Mouse (Mus musculus): ENCODE measurements around the gene Atxn7l1. TPM values are rescaled to one million over a fixed set of nuclear protein-coding genes. Genes with fewer than 3 reads are reported as not detected.
A peak's percentile ranks its signal among the peaks of the same experiment; 100 is the strongest.

The Atxn7l1 gene
- polyA plus RNA-seq, 1 experiment from 2014 or later, result 25.7 TPM

- 62% methylated on average over 8 of the region's 8 CpGs for WGBS
- no peaks in the 10 kb centered on the region; the same call in 1 of the 2 replicates for H3K27me3 ChIP-seq (ENCODE audit: control insufficient read depth, insufficient read depth, low read length)
- H3K9me3 ChIP-seq (ENCODE audit: control insufficient read depth, low read length), result no peaks in the 10 kb centered on the region
- no peak overlapping the region for H3K4me3 ChIP-seq (replicated peaks; ENCODE audit: low read length)
- no peak overlapping the region for H3K27ac ChIP-seq
- H3K4me1 ChIP-seq (replicated peaks; ENCODE audit: control insufficient read depth, insufficient read depth, low read length), result peaks cover 18% of the 10 kb centered on the region
- DNase-seq (ENCODE audit: low spot score) (no peak), ATAC-seq (ENCODE audit: low FRiP score) (no peak)
- H3K4me2 ChIP-seq (replicated peaks), result no peak overlapping the region
- H3K36me3 ChIP-seq (replicated peaks; ENCODE audit: control insufficient read depth, insufficient read depth), result no peaks in the 10 kb centered on the region
- H3K9ac ChIP-seq, result no peak overlapping the region
Observed at GRCm38 (mm10) chr12:33144456-33144855, 3.0 kb upstream of the Atxn7l1 start.

DNA sequence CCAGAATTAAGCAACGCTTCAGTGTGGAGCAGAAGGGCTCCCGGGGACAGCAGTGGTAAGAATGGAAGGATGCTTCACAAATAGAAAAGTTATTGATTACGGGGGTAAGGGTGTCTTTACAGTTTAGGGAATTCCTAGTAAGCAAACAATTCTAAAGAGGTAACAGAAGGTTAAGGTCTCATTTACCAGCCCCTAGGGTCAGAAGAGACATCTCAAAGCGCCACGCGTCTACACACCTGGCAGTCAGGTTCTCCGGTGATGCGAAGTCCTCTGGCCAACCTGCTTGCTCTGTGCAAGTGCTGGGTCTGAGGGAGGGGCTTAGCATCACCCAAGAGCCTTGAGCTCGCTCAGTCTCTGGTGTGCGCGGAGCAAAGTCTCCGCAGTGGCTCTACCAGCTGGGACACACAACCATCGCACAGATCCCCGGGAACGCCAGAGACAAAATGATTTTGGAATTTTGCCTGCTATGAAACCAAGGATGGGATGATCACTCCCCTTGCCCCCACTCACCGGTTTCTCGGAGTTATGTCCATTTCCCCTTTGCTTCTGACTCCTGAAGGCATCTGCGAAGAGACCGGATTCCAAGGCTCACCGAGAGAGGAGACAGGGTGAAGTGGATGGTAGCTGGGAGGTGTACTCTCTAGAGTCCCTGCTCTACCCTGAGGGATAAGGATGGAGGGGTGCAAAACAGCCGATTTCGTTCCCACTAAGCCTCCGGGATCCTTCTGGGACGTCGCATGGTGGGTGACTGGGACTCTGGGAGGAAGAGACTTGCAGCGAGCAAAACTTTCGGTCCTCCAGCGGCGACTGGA lies 665 bp upstream of the Atxn7l1 start:
- Histone ChIP-seq H3K27me3 (ENCODE audit: control insufficient read depth, insufficient read depth, low read length) (no peaks in the 10 kb centered on the region; the same call in 1 of the 2 replicates), H3K4me2 (replicated peaks) (peak overlapping the region; percentile 93), H3K9ac (peak overlapping the region; percentile 68), H3K4me3 (replicated peaks; ENCODE audit: low read length) (peak overlapping the region; percentile 69), H3K27ac (no peak overlapping the region; the same call in 1 of the 2 replicates), H3K4me1 (replicated peaks; ENCODE audit: control insufficient read depth, insufficient read depth, low read length) (peaks cover 22% of the 10 kb centered on the region), H3K9me3 (ENCODE audit: control insufficient read depth, low read length) (no peaks in the 10 kb centered on the region), H3K36me3 (replicated peaks; ENCODE audit: control insufficient read depth, insufficient read depth) (no peaks in the 10 kb centered on the region)
- peak; percentile 56 for ATAC-seq (ENCODE audit: low FRiP score)
- 5% methylated on average over 29 of the region's 29 CpGs for WGBS
- peak; percentile 39 for DNase-seq (ENCODE audit: low spot score)

DNA sequence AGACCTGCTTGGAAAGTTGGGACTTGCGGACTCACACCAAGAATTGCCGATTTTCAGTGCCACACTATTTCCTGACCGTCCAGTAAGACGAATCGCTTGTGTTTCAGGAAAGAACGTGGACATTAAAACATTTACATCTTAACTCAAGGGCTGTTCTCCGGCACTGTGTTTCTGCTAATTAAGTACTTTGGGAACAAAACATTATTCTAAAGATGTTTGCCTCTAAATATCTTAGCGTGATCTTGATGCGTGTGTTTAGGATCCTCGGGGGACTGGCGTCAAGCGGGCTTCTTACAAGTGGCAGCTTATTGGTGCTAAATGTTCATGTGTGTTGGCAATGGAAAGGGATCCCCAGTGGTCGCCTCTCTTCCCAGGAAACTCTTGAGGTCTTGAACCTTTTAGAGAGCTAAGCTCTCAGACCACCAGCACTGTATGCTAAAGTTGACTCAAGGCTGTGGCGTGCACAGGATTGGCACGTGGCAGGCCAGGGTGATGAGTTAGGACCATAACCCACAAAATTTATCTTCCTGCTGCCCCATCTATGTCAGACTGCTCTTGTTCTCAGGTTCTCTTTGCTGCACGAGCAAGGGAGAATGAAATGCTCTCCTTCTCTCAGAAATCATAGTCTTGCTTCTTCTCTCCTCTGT lies 2.2 kb downstream of the Atxn7l1 start:
- no peak overlapping the region for H3K4me3 ChIP-seq (replicated peaks; ENCODE audit: low read length)
- H3K27me3 ChIP-seq (ENCODE audit: control insufficient read depth, insufficient read depth, low read length), result no peaks in the 10 kb centered on the region; the same call in 1 of the 2 replicates
- H3K9me3 ChIP-seq (ENCODE audit: control insufficient read depth, low read length), result no peaks in the 10 kb centered on the region
- peaks cover 22% of the 10 kb centered on the region for H3K4me1 ChIP-seq (replicated peaks; ENCODE audit: control insufficient read depth, insufficient read depth, low read length)
- 93% methylated on average over 16 of the region's 16 CpGs for WGBS
- no peak overlapping the region for H3K27ac ChIP-seq
- DNase-seq (ENCODE audit: low spot score) (no peak), ATAC-seq (ENCODE audit: low FRiP score) (no peak)
- peak overlapping the region; percentile 93; the same call in 1 of the 2 replicates for H3K4me2 ChIP-seq (replicated peaks)
- no peaks in the 10 kb centered on the region for H3K36me3 ChIP-seq (replicated peaks; ENCODE audit: control insufficient read depth, insufficient read depth)
- no peak overlapping the region for H3K9ac ChIP-seq

- H3K4me2 ChIP-seq (replicated peaks), result no peak overlapping the region
- WGBS, result 90% methylated on average over 7 of the region's 7 CpGs
- no peaks in the 10 kb centered on the region; the same call in none of the 2 replicates for H3K36me3 ChIP-seq (replicated peaks; ENCODE audit: control insufficient read depth, insufficient read depth)
- H3K27me3 ChIP-seq (ENCODE audit: control insufficient read depth, insufficient read depth, low read length), result no peaks in the 10 kb centered on the region
- H3K4me1 ChIP-seq (replicated peaks; ENCODE audit: control insufficient read depth, insufficient read depth, low read length), result peaks cover 27% of the 10 kb centered on the region
- no peaks in the 10 kb centered on the region for H3K9me3 ChIP-seq (ENCODE audit: control insufficient read depth, low read length)
- H3K9ac ChIP-seq, result no peak overlapping the region
- no peak for ATAC-seq (ENCODE audit: low FRiP score)
- no peak for DNase-seq (ENCODE audit: low spot score)
- no peak overlapping the region for H3K4me3 ChIP-seq (replicated peaks; ENCODE audit: low read length)
- H3K27ac ChIP-seq, result no peak overlapping the region
Observed at GRCm38 (mm10) chr12:33153131-33153530, 5.6 kb downstream of the Atxn7l1 start.

DNA sequence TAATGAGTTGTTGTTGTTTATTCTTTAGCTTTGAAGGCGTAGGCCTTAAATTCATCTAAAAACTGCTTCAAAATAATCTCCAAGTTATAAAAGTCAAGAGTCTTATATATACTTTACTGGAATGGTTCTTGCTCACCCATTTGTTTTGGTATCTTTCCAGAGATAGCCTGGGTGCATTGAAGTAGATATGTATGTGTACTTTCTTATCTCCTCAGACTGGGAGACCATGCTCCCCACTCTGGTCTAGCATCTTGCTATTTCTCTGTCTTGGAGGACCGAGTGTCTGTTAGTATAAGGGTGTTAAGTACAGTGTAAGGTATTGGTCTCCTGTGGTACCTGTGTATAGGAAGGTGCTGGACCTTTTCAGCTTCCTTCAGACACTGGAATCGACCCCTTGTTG lies 6.4 kb downstream of the Atxn7l1 start:
- no peak overlapping the region for H3K4me3 ChIP-seq (replicated peaks; ENCODE audit: low read length)
- H3K4me1 ChIP-seq (replicated peaks; ENCODE audit: control insufficient read depth, insufficient read depth, low read length), result peaks cover 20% of the 10 kb centered on the region
- WGBS, result 91% methylated on average over 3 of the region's 3 CpGs

DNA sequence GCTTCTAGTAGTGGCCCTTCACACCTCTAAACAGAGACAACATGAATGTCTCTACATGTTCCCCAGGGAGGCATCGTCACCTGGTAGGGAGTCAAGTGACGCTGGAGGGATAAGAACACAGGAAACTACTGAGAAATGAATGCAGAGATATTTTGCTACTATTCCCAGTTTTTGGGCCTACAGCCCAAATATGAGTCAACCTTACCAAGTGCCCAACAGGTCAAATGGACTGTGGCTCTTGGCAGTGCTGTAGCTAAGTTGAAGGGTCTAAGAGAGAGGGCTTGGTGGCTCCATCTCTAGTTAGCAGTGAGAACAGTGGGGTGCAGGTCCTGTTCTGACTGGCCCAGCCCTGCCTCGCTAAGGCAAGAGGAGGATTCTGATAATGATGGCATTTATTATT lies 7.2 kb downstream of the Atxn7l1 start:
- WGBS, result 89% methylated on average over 3 of the region's 3 CpGs
- no peak for ATAC-seq (ENCODE audit: low FRiP score)
- Histone ChIP-seq H3K4me1 (replicated peaks; ENCODE audit: control insufficient read depth, insufficient read depth, low read length) (peaks cover 13% of the 10 kb centered on the region; the same call in 1 of the 2 replicates), H3K4me2 (replicated peaks) (no peak overlapping the region), H3K36me3 (replicated peaks; ENCODE audit: control insufficient read depth, insufficient read depth) (no peaks in the 10 kb centered on the region; the same call in none of the 2 replicates), H3K27ac (no peak overlapping the region), H3K9me3 (ENCODE audit: control insufficient read depth, low read length) (no peaks in the 10 kb centered on the region), H3K27me3 (ENCODE audit: control insufficient read depth, insufficient read depth, low read length) (no peaks in the 10 kb centered on the region), H3K4me3 (replicated peaks; ENCODE audit: low read length) (no peak overlapping the region), H3K9ac (no peak overlapping the region)
- DNase-seq (ENCODE audit: low spot score), result no peak

More for the DNA sequence above, 6.4 kb downstream of the Atxn7l1 start:
- H3K27me3 ChIP-seq (ENCODE audit: control insufficient read depth, insufficient read depth, low read length), result no peaks in the 10 kb centered on the region
- H3K9me3 ChIP-seq (ENCODE audit: control insufficient read depth, low read length), result no peaks in the 10 kb centered on the region
- no peak overlapping the region for H3K4me2 ChIP-seq (replicated peaks)
- H3K27ac ChIP-seq, result no peak overlapping the region
- H3K9ac ChIP-seq, result no peak overlapping the region
- no peak for DNase-seq (ENCODE audit: low spot score)
- no peaks in the 10 kb centered on the region; the same call in none of the 2 replicates for H3K36me3 ChIP-seq (replicated peaks; ENCODE audit: control insufficient read depth, insufficient read depth)
- no peak for ATAC-seq (ENCODE audit: low FRiP score)

- Histone ChIP-seq H3K9me3 (ENCODE audit: control insufficient read depth, low read length) (no peaks in the 10 kb centered on the region), H3K4me3 (replicated peaks; ENCODE audit: low read length) (no peak overlapping the region), H3K4me1 (replicated peaks; ENCODE audit: control insufficient read depth, insufficient read depth, low read length) (0 out of 2 replicates have a peak, but pooled peaks cover 10% of the 10 kb centered on the region), H3K27me3 (ENCODE audit: control insufficient read depth, insufficient read depth, low read length) (no peaks in the 10 kb centered on the region), H3K27ac (no peak overlapping the region), H3K9ac (no peak overlapping the region), H3K36me3 (replicated peaks; ENCODE audit: control insufficient read depth, insufficient read depth) (no peaks in the 10 kb centered on the region; the same call in none of the 2 replicates), H3K4me2 (replicated peaks) (no peak overlapping the region)
- no peak for ATAC-seq (ENCODE audit: low FRiP score)
- WGBS, result 91% methylated on average over 7 of the region's 7 CpGs
- DNase-seq (ENCODE audit: low spot score), result no peak
Observed at GRCm38 (mm10) chr12:33156334-33157018, 9.0 kb downstream of the Atxn7l1 start.

DNA sequence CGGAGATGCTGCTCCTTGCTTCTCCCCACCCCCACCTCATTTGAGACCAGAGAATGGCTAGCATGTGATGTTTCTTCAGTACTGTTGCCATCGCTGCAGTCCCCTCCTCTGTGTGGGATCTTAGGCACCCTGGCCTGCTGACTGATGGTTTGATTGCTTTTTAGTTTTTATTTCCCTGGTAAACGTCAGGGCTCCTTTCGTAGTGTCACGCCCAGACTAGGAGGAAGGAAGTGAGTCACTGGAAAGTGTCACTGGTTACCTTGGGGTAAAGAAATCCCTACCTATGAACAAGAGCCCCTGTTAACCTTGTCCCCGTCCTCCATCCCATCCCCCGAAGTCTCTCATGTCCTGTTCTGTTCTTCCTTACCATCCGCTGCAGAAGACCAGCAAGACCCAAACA lies 10.8 kb downstream of the Atxn7l1 start:
- no peaks in the 10 kb centered on the region; the same call in none of the 2 replicates for H3K36me3 ChIP-seq (replicated peaks; ENCODE audit: control insufficient read depth, insufficient read depth)
- DNase-seq (ENCODE audit: low spot score) (no peak), ATAC-seq (ENCODE audit: low FRiP score) (no peak)
- WGBS, result 83% methylated on average over 8 of the region's 8 CpGs
- no peaks in the 10 kb centered on the region for H3K9me3 ChIP-seq (ENCODE audit: control insufficient read depth, low read length)
- H3K4me2 ChIP-seq (replicated peaks), result no peak overlapping the region
- H3K27me3 ChIP-seq (ENCODE audit: control insufficient read depth, insufficient read depth, low read length), result no peaks in the 10 kb centered on the region
- no peak overlapping the region for H3K9ac ChIP-seq
- H3K4me3 ChIP-seq (replicated peaks; ENCODE audit: low read length), result no peak overlapping the region
- H3K4me1 ChIP-seq (replicated peaks; ENCODE audit: control insufficient read depth, insufficient read depth, low read length), result peaks cover 16% of the 10 kb centered on the region
- H3K27ac ChIP-seq, result no peak overlapping the region

DNA sequence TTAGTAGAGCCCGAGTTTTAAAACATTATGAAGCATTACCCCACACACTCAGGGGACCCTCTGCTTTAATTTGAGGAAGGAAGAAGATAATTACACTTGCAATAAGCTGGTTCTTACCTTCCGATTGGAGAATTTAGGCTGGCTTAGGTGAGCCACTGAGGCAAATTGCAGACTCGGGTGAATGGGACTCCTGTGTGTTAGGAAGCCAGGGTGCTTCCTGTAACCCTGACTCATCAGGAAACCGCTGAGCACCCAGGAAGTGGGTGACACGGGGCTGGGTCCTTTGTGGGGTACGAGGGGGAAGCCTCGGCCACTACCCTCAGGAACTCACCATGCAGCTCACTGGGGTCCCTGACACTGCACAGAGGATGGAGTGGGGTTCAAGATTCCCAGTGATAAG lies 12.9 kb downstream of the Atxn7l1 start:
- H3K36me3 ChIP-seq (replicated peaks; ENCODE audit: control insufficient read depth, insufficient read depth), result no peaks in the 10 kb centered on the region; the same call in 1 of the 2 replicates
- ATAC-seq (ENCODE audit: low FRiP score) (no peak), DNase-seq (ENCODE audit: low spot score) (no peak)
- no peak overlapping the region for H3K27ac ChIP-seq
- H3K9ac ChIP-seq, result no peak overlapping the region
- no peak overlapping the region for H3K4me3 ChIP-seq (replicated peaks; ENCODE audit: low read length)
- 89% methylated on average over 7 of the region's 7 CpGs for WGBS
- H3K4me1 ChIP-seq (replicated peaks; ENCODE audit: control insufficient read depth, insufficient read depth, low read length), result peaks cover 11% of the 10 kb centered on the region
- H3K9me3 ChIP-seq (ENCODE audit: control insufficient read depth, low read length), result no peaks in the 10 kb centered on the region
- no peak overlapping the region for H3K4me2 ChIP-seq (replicated peaks)
- H3K27me3 ChIP-seq (ENCODE audit: control insufficient read depth, insufficient read depth, low read length), result no peaks in the 10 kb centered on the region
